Mouse (Mus musculus) liver, postnatal 0 days (tissue): ENCODE measurements around the gene Cped1. TPM values are rescaled to one million over a fixed set of nuclear protein-coding genes. Genes with fewer than 3 reads are reported as not detected.

Source experiments
- ATAC-seq: fragments of 200-750 bp; cut with Nextera tagmentation; 2 replicates; pipeline ENCODE4 v1.8.0; 2017; ENCODE audit warnings: mild to moderate bottlenecking, moderate library complexity
- DNase-seq: peaks from one replicate; pipeline ENCODE4 v3.0.0-alpha.2; 2016
- H3K27ac ChIP-seq: fragments of 300-500 bp; sonication (generic); 2 replicates; pipeline ENCODE4 v1.5.1; 2014; ENCODE audit warnings: antibody characterized with exemption, moderate library complexity, mild to moderate bottlenecking, low read depth
- H3K27me3 ChIP-seq: fragments of 300-500 bp; sonication (generic); 2 replicates; pipeline ENCODE4 v1.6.1; 2014; ENCODE audit warnings: low read length, control low read depth, mixed read lengths; ENCODE audit not compliant: insufficient read depth
- H3K36me3 ChIP-seq: fragments of 300-500 bp; sonication (generic); replicated peaks from 2 replicates; pipeline ENCODE4 v1.6.1; 2014; ENCODE audit warnings: mild to moderate bottlenecking, control low read depth, low read length, moderate library complexity, mixed read lengths; ENCODE audit not compliant: insufficient read depth
- H3K4me1 ChIP-seq: fragments of 300-500 bp; sonication (generic); 2 replicates; pipeline ENCODE4 v1.6.1; 2014; ENCODE audit warnings: antibody characterized with exemption, mild to moderate bottlenecking, control low read depth; ENCODE audit not compliant: insufficient read depth
- H3K4me2 ChIP-seq: fragments of 300-500 bp; sonication (generic); 2 replicates; pipeline ENCODE4 v1.6.1; 2014; ENCODE audit warnings: low read depth, mild to moderate bottlenecking, low read length, moderate library complexity, mixed read lengths
- H3K4me3 ChIP-seq: fragments of 300-500 bp; sonication (generic); 2 replicates; pipeline ENCODE4 v1.5.1; 2014; ENCODE audit warnings: low read depth, low read length
- H3K9ac ChIP-seq: fragments of 300-500 bp; sonication (generic); replicated peaks from 2 replicates; pipeline ENCODE4 v1.6.1; 2014; ENCODE audit warnings: mild to moderate bottlenecking, moderate library complexity
- H3K9me3 ChIP-seq: fragments of 300-500 bp; sonication (generic); 2 replicates; pipeline ENCODE4 v1.6.1; 2016; ENCODE audit warnings: mild to moderate bottlenecking, control low read depth, low read length, mixed read lengths
- CTCF ChIP-seq: sonication (generic); IDR thresholded peaks from 2 replicates; pipeline ENCODE4 v1.5.1; 2016; ENCODE audit warnings: antibody characterized with exemption, low read depth
- EP300 ChIP-seq: IDR thresholded peaks from 2 replicates; pipeline ENCODE4 v1.6.1; 2016; ENCODE audit warnings: antibody characterized with exemption, low read depth, mild to moderate bottlenecking
- WGBS: fragments of 180-500 bp; shearing (Covaris S2); extraction: QIAGEN DNeasy Blood & Tissue Kit; methylation state at CpG from one replicate; pipeline ENCODE4 v1.1.7; 2014; ENCODE audit not compliant: insufficient replicate concordance; 5-methylcytosine and 5-hydroxymethylcytosine counted together
- polyA plus RNA-seq: library from polyadenylated mRNA; unstranded; fragments of >200 nt; fragmentation: Nextera tagmentation; extraction: Ambion mirVana; gene quantifications from 2 replicates; pipeline ENCODE4 v1.2.1, GENCODE M21; 2015

Gene Cped1
- polyA plus RNA-seq, 1 experiment from 2014 or later, result 8.2 TPM

DNA sequence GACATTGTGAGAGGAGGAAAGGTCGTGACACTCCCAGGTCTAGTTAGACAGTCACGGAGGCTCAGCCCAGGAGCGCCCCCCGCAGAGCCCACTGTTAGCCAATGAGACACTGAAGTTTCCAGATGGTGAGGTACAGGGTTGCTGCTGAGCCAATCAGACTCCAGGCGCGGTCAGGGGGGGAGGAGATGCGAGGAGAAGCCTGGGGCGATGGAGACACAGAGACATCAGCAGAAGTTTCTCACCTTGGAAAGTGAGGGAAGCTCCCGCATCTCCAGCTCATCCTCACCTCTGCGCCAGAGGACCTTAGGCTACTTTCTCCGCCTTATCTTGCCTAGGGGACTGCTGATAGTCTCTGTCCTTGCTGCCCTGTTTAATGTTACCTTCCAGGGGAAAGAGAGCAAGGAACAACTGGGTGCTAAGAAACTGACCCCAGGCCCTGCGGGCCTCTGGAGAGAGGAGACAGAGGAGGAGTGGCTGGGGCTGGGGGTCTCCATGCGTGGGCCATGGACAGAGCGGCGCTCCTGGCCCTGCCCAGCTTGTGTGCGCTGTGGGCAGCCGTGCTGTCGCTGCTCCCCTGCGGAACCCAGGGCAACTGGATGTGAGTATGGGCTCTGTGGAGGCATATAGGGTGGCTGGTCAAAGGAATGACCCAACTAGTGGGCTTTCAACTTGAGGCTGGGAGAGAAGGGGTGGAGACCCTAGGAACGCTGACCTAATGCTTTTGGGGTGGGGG is 302.5 kb downstream of the Cped1 start, which contains the start of gene Wnt16:
TSS of gene Wnt16 (plus strand) at position 224 of the 733 bp plus-strand sequence.
- TF ChIP-seq CTCF (no peak), EP300 (no peak)
- 5% methylated on average over 20 of the region's 20 CpGs for WGBS
- DNase-seq (no peak), ATAC-seq (no peak)
- Histone ChIP-seq H3K9me3 (no peaks in the 10 kb centered on the region), H3K27me3 (peaks cover 25% of the 10 kb centered on the region), H3K4me3 (peak within 1 kb of the TSS; percentile 31), H3K9ac (no peak within 1 kb of the TSS), H3K4me1 (0 out of 2 replicates have a peak, but pooled peaks cover 3% of the 10 kb centered on the region), H3K36me3 (no peaks in the 10 kb centered on the region), H3K27ac (no peak within 1 kb of the TSS), H3K4me2 (peak within 1 kb of the TSS; percentile 51)

DNA sequence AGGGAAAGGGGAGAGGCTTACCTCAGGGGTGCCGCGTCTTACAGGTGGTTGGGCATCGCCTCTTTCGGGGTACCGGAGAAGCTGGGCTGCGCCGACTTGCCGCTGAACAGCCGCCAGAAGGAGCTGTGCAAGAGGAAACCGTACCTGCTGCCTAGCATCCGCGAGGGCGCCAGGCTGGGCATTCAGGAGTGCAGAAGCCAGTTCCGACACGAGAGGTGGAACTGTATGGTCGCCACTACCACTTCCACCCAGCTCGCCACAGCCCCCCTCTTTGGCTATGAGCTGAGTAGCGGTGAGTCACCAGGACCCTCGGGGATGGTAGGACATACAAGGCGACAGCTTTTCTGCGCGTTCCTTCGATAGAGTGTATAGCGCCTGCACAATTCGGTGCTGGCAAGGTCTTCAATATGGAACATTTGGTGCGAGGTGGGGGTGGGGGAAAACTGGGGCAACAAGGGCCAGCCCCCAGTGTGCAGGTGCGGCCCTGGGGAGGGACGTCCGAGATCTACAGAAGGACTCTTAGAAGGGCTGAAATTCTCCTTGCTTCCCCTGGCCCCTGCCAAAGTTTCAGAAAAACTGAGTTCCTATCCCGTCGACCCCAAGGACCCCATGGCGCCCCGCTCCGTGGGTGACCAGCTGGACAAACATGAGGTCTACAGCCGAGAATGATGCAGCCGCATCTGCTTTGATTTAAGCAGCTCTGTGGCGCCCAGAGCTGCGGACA is 303.2 kb downstream of the Cped1 start:
- H3K4me3 ChIP-seq, result peak overlapping the region; percentile 31
- 3% methylated on average over 38 of the region's 38 CpGs for WGBS
- H3K4me2 ChIP-seq, result peak overlapping the region; percentile 51
- no peak for TF ChIP-seq EP300
- peak; percentile 28 for TF ChIP-seq CTCF
- H3K9me3 ChIP-seq, result no peaks in the 10 kb centered on the region
- H3K9ac ChIP-seq, result no peak overlapping the region
- H3K4me1 ChIP-seq, result 0 out of 2 replicates have a peak, but pooled peaks cover 3% of the 10 kb centered on the region
- ATAC-seq, result peak; percentile 15; the same call in 1 of the 2 replicates
- peak; percentile 27 for DNase-seq
- no peak overlapping the region for H3K27ac ChIP-seq
- peaks cover 28% of the 10 kb centered on the region for H3K27me3 ChIP-seq
- no peaks in the 10 kb centered on the region for H3K36me3 ChIP-seq

DNA sequence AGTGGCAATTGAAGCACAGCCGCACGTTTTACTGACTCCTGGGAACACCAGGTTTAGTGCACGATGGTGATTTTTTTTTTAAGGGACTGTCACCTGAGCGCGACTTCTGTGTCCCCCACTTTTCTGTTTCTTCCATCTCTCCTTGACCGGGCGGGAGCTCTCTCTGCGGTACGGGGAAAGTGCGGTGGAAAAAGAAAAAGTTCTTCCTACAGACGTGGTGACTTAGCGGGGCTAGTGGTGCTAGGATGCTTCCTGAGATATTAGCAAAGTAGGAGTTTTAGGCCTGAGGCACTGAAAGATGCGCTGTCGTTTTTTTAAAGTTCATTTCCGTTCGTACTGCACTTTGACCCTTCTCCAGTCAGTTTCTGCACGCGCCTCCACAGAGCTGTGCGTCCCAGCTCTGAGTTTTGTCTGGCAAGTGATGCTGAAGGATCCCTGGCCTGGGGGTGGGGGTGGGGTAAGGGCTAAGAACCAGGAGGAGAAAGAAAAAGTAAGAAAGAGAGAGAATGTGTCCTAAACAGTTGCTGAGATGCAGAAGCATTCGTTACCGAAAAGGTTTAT is 303.8 kb downstream of the Cped1 start:
- Histone ChIP-seq H3K9me3 (no peaks in the 10 kb centered on the region), H3K36me3 (no peaks in the 10 kb centered on the region), H3K4me1 (0 out of 2 replicates have a peak, but pooled peaks cover 3% of the 10 kb centered on the region), H3K27me3 (peaks cover 28% of the 10 kb centered on the region), H3K27ac (no peak overlapping the region), H3K9ac (no peak overlapping the region), H3K4me2 (peak overlapping the region; percentile 51), H3K4me3 (peak overlapping the region; percentile 31)
- ATAC-seq (no peak), DNase-seq (no peak)
- 5% methylated on average over 21 of the region's 21 CpGs for WGBS
- TF ChIP-seq EP300 (no peak), CTCF (no peak)

DNA sequence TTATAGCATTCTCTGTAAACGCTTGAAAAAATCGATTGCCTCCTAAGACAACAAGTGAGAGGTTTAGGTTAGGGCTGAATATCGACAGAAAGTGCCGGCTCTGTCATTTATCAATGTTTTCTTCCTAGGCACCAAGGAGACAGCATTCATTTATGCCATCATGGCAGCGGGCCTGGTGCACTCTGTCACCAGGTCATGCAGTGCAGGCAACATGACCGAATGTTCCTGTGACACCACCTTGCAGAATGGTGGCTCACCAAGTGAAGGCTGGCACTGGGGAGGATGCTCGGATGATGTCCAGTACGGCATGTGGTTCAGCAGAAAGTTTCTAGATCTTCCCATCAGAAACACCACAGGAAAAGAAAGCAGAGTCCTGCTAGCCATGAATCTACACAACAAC is 305.1 kb downstream of the Cped1 start:
- H3K4me1 ChIP-seq, result 0 out of 2 replicates have a peak, but pooled peaks cover 3% of the 10 kb centered on the region
- TF ChIP-seq CTCF, result no peak
- no peak for TF ChIP-seq EP300
- peaks cover 28% of the 10 kb centered on the region for H3K27me3 ChIP-seq
- H3K4me3 ChIP-seq, result no peak overlapping the region
- no peak overlapping the region for H3K27ac ChIP-seq
- H3K4me2 ChIP-seq, result no peak overlapping the region
- 69% methylated on average over 8 of the region's 8 CpGs for WGBS
- H3K9me3 ChIP-seq, result no peaks in the 10 kb centered on the region
- DNase-seq (no peak), ATAC-seq (no peak)
- H3K9ac ChIP-seq, result no peak overlapping the region
- no peaks in the 10 kb centered on the region for H3K36me3 ChIP-seq

DNA sequence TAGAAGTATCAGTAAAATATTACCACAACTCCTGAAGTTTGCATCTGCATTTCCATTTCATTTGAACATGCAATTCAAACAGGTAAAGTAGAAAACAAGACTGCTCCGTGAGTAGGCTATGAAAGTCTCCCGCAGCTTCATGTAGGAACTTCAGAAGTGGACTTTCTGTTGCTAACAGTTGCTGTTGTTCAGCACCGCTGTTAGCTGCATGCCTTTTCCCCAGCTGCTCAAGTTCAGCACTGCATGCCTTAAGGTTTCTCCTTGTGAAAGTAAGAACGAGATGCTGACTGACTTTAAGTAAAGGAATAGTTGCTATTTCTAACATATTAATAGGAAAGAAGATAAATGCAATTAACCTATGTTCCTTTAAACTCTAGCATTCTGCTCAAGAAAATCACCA is 306.3 kb downstream of the Cped1 start:
- no peaks in the 10 kb centered on the region for H3K36me3 ChIP-seq
- H3K27ac ChIP-seq, result no peak overlapping the region
- H3K4me3 ChIP-seq, result no peak overlapping the region
- 47% methylated on average over 4 of the region's 4 CpGs for WGBS
- H3K9ac ChIP-seq, result no peak overlapping the region
- H3K9me3 ChIP-seq, result no peaks in the 10 kb centered on the region
- TF ChIP-seq EP300, result no peak
- TF ChIP-seq CTCF, result no peak
- peaks cover 26% of the 10 kb centered on the region for H3K27me3 ChIP-seq
- H3K4me1 ChIP-seq, result 0 out of 2 replicates have a peak, but pooled peaks cover 3% of the 10 kb centered on the region
- no peak for ATAC-seq
- DNase-seq, result no peak
- no peak overlapping the region for H3K4me2 ChIP-seq

DNA sequence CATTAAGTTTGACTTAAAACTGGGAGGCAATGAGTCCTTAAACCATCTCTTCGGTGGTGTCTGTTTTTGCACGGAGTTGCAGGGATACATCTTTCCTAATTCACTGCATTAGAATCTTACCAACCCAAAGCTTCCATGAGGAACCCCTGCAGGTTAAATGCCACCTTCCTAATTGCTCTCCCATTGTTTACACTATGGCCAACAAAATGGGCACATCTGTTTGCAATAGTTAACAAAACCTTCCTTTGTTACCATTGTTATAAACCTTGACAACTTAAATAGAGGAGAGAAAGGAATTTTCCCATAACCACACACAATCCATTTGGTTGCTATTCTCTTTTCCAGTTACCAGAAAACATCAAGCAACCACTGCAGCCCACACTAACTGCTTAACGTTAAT is 308.2 kb downstream of the Cped1 start:
- Histone ChIP-seq H3K27me3 (peaks cover 12% of the 10 kb centered on the region; the same call in 1 of the 2 replicates), H3K9ac (no peak overlapping the region), H3K36me3 (no peaks in the 10 kb centered on the region), H3K27ac (no peak overlapping the region), H3K4me1 (no peaks in the 10 kb centered on the region), H3K4me3 (no peak overlapping the region), H3K4me2 (no peak overlapping the region), H3K9me3 (no peaks in the 10 kb centered on the region)
- DNase-seq (no peak), ATAC-seq (no peak)
- TF ChIP-seq EP300 (no peak), CTCF (no peak)
- WGBS, result 60% methylated on average over 3 of the region's 3 CpGs
